Mouse (Mus musculus) adrenal gland, postnatal 4 days (tissue): Measurements from ENCODE around the gene Rorb. TPM values are rescaled to one million over a fixed set of nuclear protein-coding genes. Genes with fewer than 3 reads are reported as not detected.

Experiments used
- DNase-seq, 2 experiments: peaks; one replicate each; pipeline ENCODE4 v3.0.0; 2021 to 2022; ENCODE audit warnings: low spot score in 2 of 2, mixed read lengths in 2 of 2
- total RNA-seq, 2 experiments: library from RNA; stranded (reverse); gene quantifications; 2 replicates each; pipeline ENCODE4 v1.2.3; 2021

Rorb gene
- total RNA-seq, 2 experiments from 2014 or later: 0.96 to 1.1 TPM

- no peak for DNase-seq
These were observed 221.8 kb downstream of the Rorb start for GRCm38 (mm10) chr19:18889117-18889627.

- no peak for DNase-seq
These were observed 222.4 kb downstream of the Rorb start for GRCm38 (mm10) chr19:18888491-18889116.

GRCm38 (mm10) chr19:18887646-18888407, 223.2 kb downstream of the Rorb start:
- no peak for DNase-seq

- DNase-seq: no peak
These were observed 229.8 kb downstream of the Rorb start for GRCm38 (mm10) chr19:18881162-18881561.
